Mouse (Mus musculus) gastrocnemius, postnatal 10 days (tissue): ENCODE measurements around the gene Degs1. TPM values are rescaled to one million over a fixed set of nuclear protein-coding genes. Genes with fewer than 3 reads are reported as not detected.
"Not testable (repeated sequence)": the region's sequence is repeated elsewhere in the genome, so short reads cannot be mapped to it uniquely, and the experiment has no call there.

Experiments used
- DNase-seq: peaks from one replicate; pipeline ENCODE4 v3.0.0; 2021; ENCODE audit warnings: mixed read lengths
- long read RNA-seq, 2 experiments: library from polyadenylated mRNA; stranded (forward); transcript quantifications; one replicate each; pipeline ENCODE4 v2.0.0; 2021
- total RNA-seq, 2 experiments: library from RNA; stranded (reverse); gene quantifications; 2 replicates each; pipeline ENCODE4 v1.2.3; 2021

The Degs1 gene
- total RNA-seq, result 10 to 100 TPM; 31.9 to 41.5 TPM
- long read RNA-seq, experiment 1, transcript Degs1-201 (3 exons, 2,048 nt), result major isoform, 60 of 62 reads
- long read RNA-seq, experiment 1, partial matches to known transcripts, result 1 of 62 reads
- long read RNA-seq, experiment 1, other reads (novel, unspliced or antisense), result 0 of 62 reads
- long read RNA-seq, experiment 2, transcript Degs1-201 (3 exons, 2,048 nt), result major isoform, 63 of 67 reads
- long read RNA-seq, experiment 2, partial matches to known transcripts, result 1 of 67 reads
- long read RNA-seq, experiment 2, other reads (novel, unspliced or antisense), result 3 of 67 reads

DNA sequence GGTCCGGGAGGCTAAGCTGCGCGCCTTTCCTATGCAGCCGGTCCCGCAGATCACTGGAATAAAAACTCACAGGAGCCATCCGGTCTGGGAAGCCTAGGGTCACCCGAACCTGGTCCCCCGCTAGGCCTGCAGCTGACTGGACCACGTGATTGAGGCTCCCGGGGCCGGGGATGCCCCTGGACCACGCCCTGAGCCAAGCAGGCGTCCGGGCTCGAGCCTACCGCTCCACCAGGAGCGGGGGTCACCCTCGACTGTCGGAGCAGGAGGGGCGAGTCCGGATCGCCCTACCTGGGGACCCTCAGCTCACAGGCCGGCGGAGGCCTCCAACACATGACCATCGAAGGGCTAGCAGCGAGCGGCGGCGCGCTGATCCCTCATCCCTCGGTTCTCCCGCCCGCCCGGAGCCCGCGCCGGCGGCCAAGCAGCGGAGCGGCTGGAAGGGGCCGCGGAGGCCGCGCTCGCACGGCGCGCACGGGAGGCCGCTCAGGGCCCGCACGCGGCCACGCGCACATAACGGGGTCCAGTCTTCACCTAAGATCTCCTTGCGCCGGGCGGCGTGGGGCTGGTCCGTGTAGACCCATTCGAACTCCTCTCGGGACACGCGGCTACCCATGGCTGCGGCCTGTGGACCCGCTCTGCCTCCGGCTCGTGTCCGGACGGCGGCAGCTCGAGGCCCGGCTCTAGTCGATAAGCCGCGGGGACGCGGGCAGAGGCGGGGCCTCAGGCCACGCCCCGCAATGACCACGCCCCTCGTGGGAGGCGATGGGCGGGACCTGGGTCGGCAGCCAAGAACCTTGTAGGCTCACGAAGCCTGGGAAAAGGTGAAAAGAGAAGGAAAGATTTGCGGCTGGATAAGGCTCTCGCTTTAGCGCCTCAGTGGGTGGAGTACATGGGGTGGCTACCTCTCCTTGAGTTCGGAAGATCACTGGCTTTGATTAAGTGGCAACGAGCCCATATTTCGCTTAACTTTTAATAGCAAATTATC, at the start of gene Degs1:
Degs1 (minus strand) TSS at position 714 of the 985 bp plus-strand sequence.
- peak; percentile 95 for DNase-seq

DNA sequence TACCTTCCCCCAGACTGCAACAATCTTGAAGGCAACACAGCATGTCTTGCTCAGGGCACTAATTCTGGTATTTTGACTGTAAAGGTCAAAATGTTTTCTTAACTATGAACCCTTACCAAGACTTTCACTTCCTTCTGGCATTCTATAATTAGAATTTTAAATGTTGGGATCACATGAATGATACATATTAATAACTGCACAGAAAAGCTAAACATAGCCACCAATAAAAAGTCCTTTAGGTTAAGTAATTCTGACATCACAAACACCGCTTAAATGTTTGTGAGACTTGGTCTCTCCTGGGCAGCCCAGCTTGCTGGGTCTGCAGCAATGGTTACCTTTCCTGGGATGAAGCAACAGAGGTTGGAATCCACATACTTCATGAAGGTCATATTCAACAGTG, 43.3 kb upstream of the Degs1 start:
- DNase-seq, result no peak

DNA sequence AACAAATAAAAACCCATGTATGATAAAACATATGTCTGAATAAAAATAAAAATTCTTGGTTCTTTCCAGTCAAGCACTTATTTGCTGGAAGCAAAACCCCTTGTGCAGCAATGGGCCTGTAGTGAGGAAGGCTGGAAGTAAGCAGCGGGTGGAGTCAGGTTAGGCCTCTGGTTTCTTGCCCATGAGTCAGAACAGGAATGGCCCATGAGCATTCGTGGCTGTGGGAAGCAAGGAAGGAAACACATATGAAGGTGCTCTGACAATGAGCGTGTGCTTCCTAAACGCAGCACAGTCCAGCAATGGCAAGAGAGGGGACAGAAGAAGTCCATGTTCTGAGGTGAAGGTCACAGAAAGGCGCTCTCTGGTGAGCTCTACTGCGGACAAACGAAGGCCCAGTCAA, 41.9 kb upstream of the Degs1 start:
- no peak for DNase-seq

DNA sequence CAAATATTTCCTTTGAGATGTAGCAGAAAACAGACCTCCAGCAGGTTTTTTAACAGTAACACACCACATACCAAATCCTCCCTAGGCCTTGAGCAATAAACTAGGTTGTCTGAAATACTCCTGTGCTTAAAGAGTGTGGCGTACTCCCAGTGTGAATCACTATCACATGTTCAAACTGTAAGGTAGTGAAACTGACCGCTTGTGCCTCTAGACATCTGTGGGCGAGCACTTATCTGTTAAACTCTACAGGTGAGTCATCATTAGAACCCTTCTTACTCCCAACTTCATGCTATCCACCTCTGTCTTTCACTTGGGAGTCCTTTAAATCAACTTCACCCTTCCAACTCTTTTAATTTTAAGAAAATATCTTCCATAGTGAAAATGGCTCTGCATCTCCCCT, 40.5 kb upstream of the Degs1 start:
- no peak for DNase-seq

DNA sequence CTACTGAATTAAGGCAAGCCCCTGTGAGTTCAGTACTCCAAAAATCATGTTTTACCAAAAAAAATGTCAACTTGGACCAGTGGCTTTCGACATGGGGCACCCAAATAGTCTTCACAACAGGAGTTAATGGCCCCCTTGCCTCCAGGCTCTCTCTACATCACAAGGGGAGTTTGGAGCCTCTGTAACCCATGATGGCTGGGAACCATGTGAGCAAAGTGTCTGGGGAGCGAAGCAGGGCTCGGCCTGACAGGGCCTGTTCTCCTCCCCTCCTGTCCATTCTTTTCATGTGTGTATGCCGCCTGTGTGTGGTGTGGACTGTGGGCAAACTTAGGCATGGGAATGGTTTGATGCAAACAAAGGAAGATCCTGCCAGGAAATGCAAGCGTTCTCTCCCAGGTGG, 31.6 kb upstream of the Degs1 start:
- no peak for DNase-seq

DNA sequence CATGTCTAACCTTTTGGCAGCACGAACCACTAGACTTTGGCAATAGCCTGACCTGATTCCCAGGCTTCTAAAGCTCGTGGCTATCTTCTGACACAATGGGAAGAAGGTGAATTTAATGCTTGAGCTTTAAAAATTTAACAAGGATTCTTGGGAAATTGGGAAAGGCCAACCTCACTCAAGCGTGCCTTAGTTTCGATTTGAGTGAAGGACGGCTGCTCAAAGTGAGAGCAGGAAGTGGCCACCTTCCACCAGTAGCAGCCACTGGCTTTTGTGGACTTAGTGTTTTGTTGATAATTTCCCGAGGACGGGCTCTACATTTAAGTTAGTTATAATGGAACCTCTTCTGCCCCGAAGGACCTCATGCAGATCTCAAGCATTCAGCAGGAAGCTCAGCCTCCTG, 30.6 kb upstream of the Degs1 start:
- no peak for DNase-seq

DNA sequence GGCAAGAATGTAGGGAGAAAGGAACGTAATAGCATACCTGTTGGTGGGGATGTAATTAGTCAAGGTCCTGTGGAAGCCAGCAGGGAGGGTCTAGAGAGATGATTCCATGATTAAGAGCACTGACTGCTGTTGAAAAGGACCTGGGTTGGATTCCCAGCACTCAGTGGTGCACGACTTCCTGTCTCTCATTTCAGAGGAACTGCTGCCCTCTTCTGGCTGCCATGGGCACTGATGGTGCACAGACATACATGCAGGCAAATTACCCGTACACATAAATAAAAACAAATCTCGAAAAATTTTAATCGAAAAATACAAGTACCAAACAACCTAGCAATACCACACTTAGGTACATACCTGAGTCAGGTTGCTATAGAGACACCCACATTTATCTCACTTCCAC, 28.8 kb upstream of the Degs1 start:
- DNase-seq, result no peak

DNA sequence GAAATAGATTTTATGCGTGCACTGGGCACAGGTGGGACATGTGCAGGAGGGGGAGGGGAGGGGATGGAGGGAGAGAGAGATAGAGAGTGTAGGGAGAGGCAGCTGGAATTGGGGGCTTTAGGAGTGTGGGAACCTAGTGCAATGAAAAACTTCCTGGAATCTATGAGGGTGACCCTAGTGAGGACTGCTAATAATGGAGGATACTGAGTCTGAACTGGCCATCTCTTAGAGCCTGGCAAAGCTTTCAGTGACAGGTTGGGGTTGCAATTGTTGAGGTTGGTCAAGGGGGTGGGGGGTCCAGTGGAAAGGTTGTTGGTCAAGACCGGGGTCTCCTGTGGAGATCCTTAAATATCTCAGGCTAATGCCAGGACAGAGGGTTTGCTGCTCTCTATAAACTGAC, 27.7 kb upstream of the Degs1 start:
- DNase-seq, result no peak

DNA sequence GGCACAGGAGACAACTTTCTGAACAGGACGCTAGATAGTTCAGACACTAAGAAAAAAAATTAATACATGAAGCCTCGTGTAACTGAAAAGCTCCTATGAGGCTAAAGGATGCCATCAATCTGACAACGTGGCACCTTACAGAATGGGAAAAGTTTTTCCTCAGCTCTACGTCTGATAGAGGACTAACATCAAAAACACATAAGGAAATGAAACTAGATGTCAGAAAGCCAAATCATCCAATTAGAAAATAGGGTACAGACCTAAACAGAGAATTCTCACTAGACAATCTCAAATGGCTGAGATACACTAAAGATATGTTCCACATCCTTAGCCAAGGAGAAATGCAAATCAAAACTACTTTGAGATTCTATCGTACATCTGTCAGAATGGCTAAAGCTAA, 26.8 kb upstream of the Degs1 start:
- DNase-seq, result no peak

DNA sequence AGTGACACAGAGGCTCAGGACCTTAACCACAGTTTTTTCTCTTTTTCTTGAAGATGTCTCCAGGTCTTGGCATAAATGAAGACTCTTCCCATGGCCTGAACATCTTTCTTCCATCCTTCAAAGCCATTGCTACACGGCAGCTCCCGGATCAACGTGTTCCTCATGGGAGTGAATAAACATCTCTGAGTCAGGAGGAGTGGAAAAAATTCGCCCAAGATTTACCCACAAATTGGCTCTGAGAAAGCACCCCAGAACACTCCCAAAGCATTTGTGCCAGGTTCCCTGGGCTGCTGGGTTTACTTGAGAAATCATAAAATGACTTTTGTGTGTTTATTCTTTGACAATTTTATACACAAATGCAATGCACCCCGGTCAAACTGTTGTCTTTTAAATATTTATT, 20.3 kb upstream of the Degs1 start:
- DNase-seq, result no peak

DNA sequence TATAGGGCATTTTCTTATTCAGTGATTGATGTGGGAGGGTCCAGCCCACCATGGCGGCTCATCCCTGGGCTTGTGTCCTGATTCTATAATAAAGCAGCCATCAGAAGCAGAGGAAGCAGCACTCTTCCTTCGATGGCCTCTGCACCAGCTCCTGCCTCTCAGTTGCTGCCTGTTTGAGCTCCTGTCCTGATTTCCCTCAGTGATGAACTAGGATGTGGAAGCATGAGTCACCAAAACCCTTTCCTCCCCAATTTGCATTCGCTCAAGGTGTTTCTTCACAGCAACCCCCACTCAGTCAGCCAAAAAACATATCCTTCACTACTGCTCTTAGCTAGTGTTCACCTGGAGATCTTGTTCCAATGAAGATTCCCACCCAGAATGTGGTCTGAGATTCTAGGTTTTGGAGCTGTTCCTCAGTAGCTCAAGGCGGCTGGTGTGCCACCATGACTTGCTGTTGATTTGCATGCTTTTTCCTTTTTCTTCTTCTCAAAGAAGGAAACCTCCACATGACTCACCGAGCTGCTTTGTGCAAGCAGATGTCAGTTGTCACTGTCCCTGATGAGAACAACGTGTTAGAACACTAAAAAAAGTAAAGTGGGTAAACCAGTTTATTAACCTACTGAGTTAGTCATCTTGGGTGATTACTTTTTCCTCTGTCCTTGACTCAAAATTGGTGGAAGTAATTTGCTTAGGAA, 19.7 kb upstream of the Degs1 start:
- DNase-seq, result no peak

DNA sequence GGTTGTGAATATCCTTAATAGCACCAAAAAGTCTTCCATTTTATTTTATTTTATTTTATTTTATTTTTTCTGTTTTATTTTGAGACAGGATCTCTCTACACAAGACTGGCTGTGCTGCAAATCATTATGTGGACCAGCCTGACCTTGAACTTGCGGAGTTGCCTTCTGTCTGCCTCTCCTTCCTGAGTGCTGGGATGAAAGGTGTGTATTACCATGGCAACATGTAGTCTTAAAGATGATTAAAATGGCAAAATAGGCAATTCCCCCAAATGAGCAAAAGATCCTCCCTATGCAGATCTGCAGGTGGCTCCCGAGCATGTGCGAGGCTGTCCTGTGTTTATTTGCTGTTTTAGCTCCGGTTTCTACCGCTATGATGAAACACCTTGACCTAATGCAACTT, 15.2 kb upstream of the Degs1 start:
- DNase-seq, result no peak

DNA sequence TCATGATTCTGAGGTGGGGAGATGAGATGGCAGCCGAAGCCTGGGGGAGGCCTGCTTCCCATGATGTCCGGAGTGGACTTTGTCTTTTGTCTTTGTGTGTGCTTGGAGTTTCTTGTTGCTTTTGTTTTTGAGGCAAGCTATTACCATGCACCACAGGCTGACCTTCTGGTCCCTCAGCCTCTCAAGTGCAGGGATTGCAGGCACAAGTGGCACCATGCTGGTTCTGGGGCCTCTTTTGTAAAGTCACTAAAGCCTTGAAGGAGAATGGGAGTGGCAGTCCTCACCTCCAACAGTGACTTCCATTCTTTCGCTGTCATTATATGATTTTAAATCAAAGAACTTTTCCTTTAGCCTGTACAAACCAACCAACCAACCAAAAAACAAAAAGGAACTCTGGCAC, 14.6 kb upstream of the Degs1 start:
- DNase-seq, result no peak

DNA sequence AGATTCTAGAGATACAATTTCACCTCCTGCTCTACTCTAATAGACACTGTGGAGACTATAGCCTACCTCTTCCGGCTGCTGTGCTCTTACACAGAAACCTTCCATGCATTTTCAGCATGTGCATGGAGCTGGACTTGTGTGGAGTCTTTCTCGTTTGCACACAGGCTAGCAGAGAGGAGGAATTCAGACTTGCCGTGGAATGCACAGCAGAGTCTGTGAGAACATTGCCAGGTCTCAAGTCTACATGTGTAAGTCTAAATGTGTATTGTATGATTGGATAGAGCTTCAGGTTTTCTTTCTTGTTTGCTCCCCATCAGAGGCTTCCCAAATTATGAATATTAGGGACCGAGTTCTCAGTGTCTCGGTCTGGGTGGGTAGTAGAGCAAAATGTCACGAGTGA, 14.2 kb upstream of the Degs1 start:
- no peak for DNase-seq

DNA sequence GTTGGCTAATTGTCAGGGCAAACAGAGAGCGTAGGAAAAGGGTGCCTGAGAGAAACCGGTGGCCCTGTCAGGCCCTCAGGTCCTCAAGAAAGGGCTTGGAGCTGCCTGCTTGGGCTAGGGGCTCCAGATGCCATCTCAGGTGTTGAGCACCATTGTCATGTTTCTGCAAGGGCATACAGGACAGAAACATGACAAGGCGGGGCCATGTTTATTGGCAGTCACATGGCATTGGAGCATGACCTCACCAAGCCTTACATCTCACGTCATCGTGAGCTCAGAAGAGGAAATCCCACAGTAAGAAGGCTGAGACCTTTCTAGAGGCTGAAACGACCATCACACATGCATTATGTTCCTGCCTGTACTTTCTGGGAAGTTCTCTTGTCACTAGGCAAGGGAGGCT, 13.5 kb upstream of the Degs1 start:
- no peak for DNase-seq

DNA sequence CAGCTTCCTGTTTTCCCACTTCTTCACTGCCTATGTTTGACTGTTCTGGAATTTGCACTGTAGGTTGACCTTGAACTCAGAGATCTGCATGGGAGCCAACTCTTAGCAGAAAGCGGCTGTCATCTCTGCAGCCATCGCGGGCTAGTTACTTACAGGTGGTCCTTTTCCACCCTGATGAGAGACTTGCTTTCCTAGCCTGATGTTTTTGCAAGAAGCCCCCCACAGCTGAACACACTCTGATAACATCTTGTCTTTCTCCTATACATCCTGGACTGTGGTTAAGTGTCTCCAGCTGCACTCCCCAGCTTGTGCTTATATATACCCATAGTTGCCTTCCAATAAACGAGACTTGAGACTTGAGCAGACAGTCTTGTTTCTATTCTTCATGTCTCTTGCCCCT, 9.7 kb upstream of the Degs1 start:
- DNase-seq, result no peak

DNA sequence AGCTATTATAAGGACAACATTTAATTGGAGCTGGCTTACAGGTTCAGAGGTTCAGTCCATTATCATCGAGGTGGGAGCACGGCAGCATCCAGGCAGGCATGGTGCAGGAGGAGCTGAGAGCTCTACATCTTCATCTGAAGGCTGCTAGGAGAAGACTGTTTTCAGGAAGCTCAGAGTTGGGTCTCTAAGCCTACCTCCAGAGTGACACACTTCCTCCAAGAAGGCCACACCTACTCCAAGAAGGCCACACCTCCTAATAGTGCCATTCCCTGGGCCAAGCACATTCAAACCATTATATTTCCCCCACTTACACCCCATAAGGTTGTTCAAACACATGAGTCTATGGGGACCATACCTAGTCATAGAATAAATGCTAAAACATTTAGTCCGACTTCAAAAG, 8.1 kb upstream of the Degs1 start:
- DNase-seq, result not testable (repeated sequence)

DNA sequence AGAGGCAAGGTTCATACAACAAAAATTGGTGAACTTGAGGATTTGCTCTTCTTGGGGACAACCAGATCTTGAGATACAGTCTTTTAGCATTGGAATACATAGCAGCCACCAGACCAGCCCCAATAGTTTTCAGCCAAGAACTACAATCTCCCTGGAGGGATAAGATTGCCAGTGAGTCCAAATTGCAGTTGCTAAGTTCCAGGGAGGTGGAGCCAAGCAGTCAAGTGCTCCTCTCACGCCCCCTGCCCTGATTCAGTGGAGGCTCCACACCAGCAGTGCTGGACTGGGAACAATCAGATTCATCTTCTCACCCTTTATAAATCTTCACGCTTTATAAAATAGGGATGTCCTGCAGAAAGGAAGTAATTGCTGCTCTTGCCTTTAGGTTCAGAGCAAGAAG, 7.2 kb upstream of the Degs1 start:
- DNase-seq, result no peak

DNA sequence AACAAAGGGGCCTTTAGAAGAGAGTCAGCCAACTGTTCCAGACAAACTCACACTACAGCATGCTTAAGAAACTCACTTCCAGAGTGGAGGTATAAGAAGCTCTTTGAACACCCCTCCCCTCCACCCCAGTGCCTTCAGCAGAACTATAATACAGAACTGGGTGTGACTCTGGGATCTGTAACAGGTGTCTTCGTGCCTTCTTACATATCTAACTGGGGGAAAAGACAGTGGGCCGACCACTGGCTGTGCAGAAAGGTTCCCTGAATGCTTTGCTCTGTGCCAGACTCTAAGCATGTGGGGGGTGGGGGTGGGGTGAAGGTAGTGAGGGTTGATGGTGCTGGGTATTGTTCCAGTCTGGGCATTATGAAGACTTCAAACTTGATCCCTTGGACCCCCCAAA, 6.0 kb upstream of the Degs1 start:
- DNase-seq, result no peak

DNA sequence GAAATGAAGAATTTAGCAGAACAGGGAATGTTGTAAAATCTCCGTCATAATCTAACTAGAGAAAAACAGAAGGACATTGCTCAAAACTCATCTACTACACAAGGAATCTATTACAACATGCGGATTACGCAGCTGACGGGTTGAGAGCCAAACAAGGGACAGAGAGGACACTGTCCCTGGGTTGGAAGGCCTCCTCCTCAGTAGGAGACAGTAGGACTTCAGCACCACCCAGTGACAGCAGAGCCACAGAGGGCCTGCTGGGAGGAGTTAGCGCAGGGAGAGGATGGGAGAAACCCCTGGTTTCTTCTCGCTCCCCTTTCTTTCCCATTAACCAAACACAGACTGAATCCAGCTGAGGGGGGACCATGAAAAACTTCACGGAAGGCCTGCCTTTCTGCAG, 5.2 kb upstream of the Degs1 start:
- no peak for DNase-seq

DNA sequence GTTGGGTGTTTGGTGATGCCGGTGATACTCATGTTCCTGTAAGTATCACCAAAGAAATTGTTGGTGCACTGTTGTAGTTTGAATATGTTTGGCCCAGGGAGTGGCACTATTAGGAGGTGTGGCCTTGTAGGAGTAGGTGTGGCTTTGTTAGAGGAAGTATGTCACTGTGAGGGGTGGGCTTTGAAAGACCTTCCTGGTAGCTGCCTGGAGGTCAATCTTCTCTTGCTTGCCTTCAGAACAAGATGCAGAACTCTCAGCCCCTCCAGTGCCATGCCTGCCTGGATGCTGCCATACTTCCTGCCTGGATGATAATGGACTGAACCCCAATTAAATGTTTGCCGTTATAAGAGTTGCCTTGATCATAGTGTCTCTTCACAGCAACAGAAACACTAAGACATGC, 2.2 kb upstream of the Degs1 start:
- no peak for DNase-seq

DNA sequence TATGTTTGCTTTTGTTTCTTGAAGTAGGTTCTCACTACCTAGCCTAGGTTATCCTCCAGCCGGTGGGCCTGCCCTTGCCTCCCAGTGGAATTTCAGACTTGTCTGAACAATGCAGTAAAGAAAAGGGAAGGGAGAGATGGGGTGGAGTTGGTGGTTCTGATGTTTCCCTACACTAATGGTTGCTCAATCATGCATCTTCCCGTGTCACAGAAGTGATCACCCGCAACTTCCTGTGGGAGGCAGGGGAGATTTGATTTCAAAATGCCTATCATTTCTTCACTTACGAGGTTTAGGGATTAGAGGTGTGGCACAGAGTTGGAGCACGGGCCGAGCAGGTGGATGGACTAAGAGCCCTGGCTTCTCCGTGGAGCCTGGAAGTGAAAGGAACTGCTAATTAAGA, 627 bp upstream of the Degs1 start:
- no peak for DNase-seq

DNA sequence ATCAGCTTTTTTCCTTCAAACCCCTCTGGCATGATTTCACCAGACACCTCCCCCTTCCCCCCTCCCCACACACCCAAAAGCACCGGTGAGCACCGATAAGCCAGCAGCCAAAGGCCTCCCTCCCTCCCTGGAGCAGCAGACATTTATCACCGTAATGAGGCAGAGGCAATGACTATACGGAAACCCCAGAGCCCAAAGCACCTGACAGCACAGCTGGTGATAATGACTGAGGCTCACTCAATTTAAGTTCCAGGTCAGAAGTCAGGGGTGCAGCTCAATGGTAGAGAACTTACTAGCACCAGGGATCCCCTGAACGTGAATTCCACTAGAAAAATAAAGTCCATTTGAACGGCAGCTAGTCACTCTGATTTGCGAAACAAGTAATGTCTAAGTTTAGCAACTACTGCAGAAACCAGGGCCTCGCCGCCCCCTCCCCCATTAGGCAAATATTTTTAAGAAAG, 1.3 kb downstream of the Degs1 start:
- DNase-seq, result no peak
